Mouse (Mus musculus) hindbrain, postnatal 0 days (tissue): ENCODE measurements around the gene Sord. TPM values are rescaled to one million over a fixed set of nuclear protein-coding genes. Genes with fewer than 3 reads are reported as not detected.
A peak's percentile ranks its signal among the peaks of the same experiment; 100 is the strongest.

Experiments used
- ATAC-seq: fragments of 200-750 bp; cut with Nextera tagmentation; 2 replicates; pipeline ENCODE4 v1.8.0; 2017; ENCODE audit warnings: mild to moderate bottlenecking, moderate TSS enrichment, moderate library complexity
- DNase-seq: peaks from one replicate; pipeline ENCODE4 v3.0.0-alpha.2; 2015; ENCODE audit warnings: low spot score
- H3K27ac ChIP-seq: fragments of 300-500 bp; sonication (generic); 2 replicates; pipeline ENCODE4 v1.5.1; 2014; ENCODE audit warnings: mild to moderate bottlenecking
- H3K27me3 ChIP-seq: fragments of 300-500 bp; sonication (generic); 2 replicates; pipeline ENCODE4 v1.6.1; 2014; ENCODE audit warnings: low read length, mixed read lengths; ENCODE audit not compliant: insufficient read depth
- H3K36me3 ChIP-seq: fragments of 300-500 bp; sonication (generic); 2 replicates; pipeline ENCODE4 v1.6.1; 2014; ENCODE audit warnings: low read length, mixed read lengths; ENCODE audit not compliant: insufficient read depth
- H3K4me1 ChIP-seq: fragments of 300-500 bp; sonication (generic); 2 replicates; pipeline ENCODE4 v1.6.1; 2014; ENCODE audit warnings: antibody characterized with exemption, low read length, mixed read lengths; ENCODE audit not compliant: insufficient read depth
- H3K4me2 ChIP-seq: fragments of 300-500 bp; sonication (generic); 2 replicates; pipeline ENCODE4 v1.6.1; 2014; ENCODE audit warnings: low read depth, mild to moderate bottlenecking, low read length, moderate library complexity, mixed read lengths
- H3K4me3 ChIP-seq: fragments of 300-500 bp; sonication (generic); 2 replicates; pipeline ENCODE4 v1.5.1; 2014; ENCODE audit warnings: low read length
- H3K9ac ChIP-seq: fragments of 300-500 bp; sonication (generic); replicated peaks from 2 replicates; pipeline ENCODE4 v1.6.1; 2014; ENCODE audit warnings: mild to moderate bottlenecking, low read length, moderate library complexity, mixed read lengths
- H3K9me3 ChIP-seq: fragments of 300-500 bp; sonication (generic); 2 replicates; pipeline ENCODE4 v1.6.1; 2016; ENCODE audit warnings: low read length, mixed read lengths
- CTCF ChIP-seq: IDR thresholded peaks from 2 replicates; pipeline ENCODE4 v1.5.1; 2016; ENCODE audit warnings: antibody characterized with exemption, control low read depth, low read depth
- WGBS: fragments of 180-500 bp; shearing (Covaris S2); extraction: QIAGEN DNeasy Blood & Tissue Kit; methylation state at CpG from one replicate; pipeline ENCODE4 v1.1.7; 2014; 5-methylcytosine and 5-hydroxymethylcytosine counted together
- polyA plus RNA-seq: library from polyadenylated mRNA; unstranded; fragments of >200 nt; fragmentation: Nextera tagmentation; extraction: Ambion mirVana; gene quantifications from 2 replicates; pipeline ENCODE4 v1.2.1, GENCODE M21; 2015
- total RNA-seq: library from RNA; depleted of rRNA; stranded (reverse); fragments of >200 nt; gene quantifications from 2 replicates; pipeline ENCODE4 v1.2.3, GENCODE M21; 2014; rRNA removed

The Sord gene
- total and polyA plus RNA-seq, 2 experiments from 2014 or later = 24.1 to 28.2 TPM

- no peak overlapping the region for H3K4me2 ChIP-seq
- DNase-seq (peak; percentile 62), ATAC-seq (no peak)
- no peak overlapping the region for H3K9ac ChIP-seq
- no peaks in the 10 kb centered on the region for H3K4me1 ChIP-seq
- H3K27ac ChIP-seq = no peak overlapping the region
- H3K9me3 ChIP-seq = no peaks in the 10 kb centered on the region
- TF ChIP-seq CTCF = peak; percentile 46; the same call in 1 of the 2 replicates
- no peak overlapping the region for H3K4me3 ChIP-seq
- peaks cover 21% of the 10 kb centered on the region for H3K27me3 ChIP-seq
- no peaks in the 10 kb centered on the region for H3K36me3 ChIP-seq
- whole genome bisulfite sequencing = 34% methylated on average over 3 of the region's 3 CpGs
These were observed 75.1 kb downstream of the Sord start for GRCm38 (mm10) chr2:122309647-122310046.

- DNase-seq = peak; percentile 8
- Histone ChIP-seq H3K4me3 (no peak overlapping the region), H3K36me3 (no peaks in the 10 kb centered on the region), H3K27me3 (peaks cover 27% of the 10 kb centered on the region), H3K27ac (no peak overlapping the region), H3K4me1 (no peaks in the 10 kb centered on the region), H3K4me2 (no peak overlapping the region), H3K9me3 (no peaks in the 10 kb centered on the region), H3K9ac (no peak overlapping the region)
- TF ChIP-seq CTCF = no peak
- WGBS = 38% methylated on average over 2 of the region's 2 CpGs
- ATAC-seq = no peak
These were observed 77.0 kb downstream of the Sord start for GRCm38 (mm10) chr2:122311561-122311960.

GRCm38 (mm10) chr2:122312722-122313417 is 78.3 kb downstream of the Sord start:
- peak; percentile 79 for TF ChIP-seq CTCF
- Histone ChIP-seq H3K9ac (no peak overlapping the region), H3K4me3 (peak overlapping the region; percentile 28), H3K4me2 (peak overlapping the region; percentile 48), H3K4me1 (no peaks in the 10 kb centered on the region), H3K9me3 (no peaks in the 10 kb centered on the region), H3K36me3 (no peaks in the 10 kb centered on the region), H3K27ac (no peak overlapping the region), H3K27me3 (peaks cover 27% of the 10 kb centered on the region)
- peak; percentile 85 for DNase-seq
- ATAC-seq = peak; percentile 54
- 6% methylated on average over 27 of the region's 27 CpGs for WGBS

- DNase-seq (no peak), ATAC-seq (peak; percentile 28)
- Histone ChIP-seq H3K36me3 (no peaks in the 10 kb centered on the region), H3K4me2 (peak within 1 kb of the TSS; percentile 48), H3K27ac (no peak within 1 kb of the TSS), H3K9me3 (no peaks in the 10 kb centered on the region), H3K9ac (no peak within 1 kb of the TSS), H3K27me3 (peaks cover 27% of the 10 kb centered on the region), H3K4me3 (peak within 1 kb of the TSS; percentile 28), H3K4me1 (no peaks in the 10 kb centered on the region)
- no peak for TF ChIP-seq CTCF
- WGBS = 7% methylated on average over 24 of the region's 24 CpGs
These were observed 79.0 kb downstream of the Sord start, which contains the start of gene Duoxa1 for GRCm38 (mm10) chr2:122313536-122313935. Gene Duoxa1 (minus strand): TSS chr2:122313730.

Other genes with a start within 250 kb of the Sord start
- gene Eif3j1, start 206.2 kb upstream of the Sord start, total RNA-seq = 16.7 and 22.1 TPM in 2 replicates
- 12.7 and 13.0 TPM in 2 replicates for gene Eif3j1, start 206.2 kb upstream of the Sord start, polyA plus RNA-seq
- 19.9 and 21.9 TPM in 2 replicates for gene Spg11, start 116.4 kb upstream of the Sord start, total RNA-seq
- gene Spg11, start 116.4 kb upstream of the Sord start, polyA plus RNA-seq = 4.3 and 4.5 TPM in 2 replicates
- gene B2m, start 87.1 kb upstream of the Sord start, total RNA-seq = 101 and 111 TPM in 2 replicates
- gene B2m, start 87.1 kb upstream of the Sord start, polyA plus RNA-seq = 208 and 216 TPM in 2 replicates
- not detected in 2 replicates for gene Trim69, start 74.0 kb upstream of the Sord start, total RNA-seq
- not detected in 2 replicates for gene Trim69, start 74.0 kb upstream of the Sord start, polyA plus RNA-seq
- gene Patl2, start 48.6 kb upstream of the Sord start, total RNA-seq = not detected in 2 replicates
- gene Patl2, start 48.6 kb upstream of the Sord start, polyA plus RNA-seq = 0.09 and 0.19 TPM in 2 replicates
- not detected in 2 replicates for gene Terb2, start 48.5 kb upstream of the Sord start, total RNA-seq
- gene Terb2, start 48.5 kb upstream of the Sord start, polyA plus RNA-seq = not detected in 2 replicates
- 0.16 TPM in 1 of 2 replicates, not detected in the other for gene Duox2, start 63.7 kb downstream of the Sord start, total RNA-seq
- gene Duox2, start 63.7 kb downstream of the Sord start, polyA plus RNA-seq = 0.05 TPM in 1 of 2 replicates, not detected in the other
- gene Duoxa2, start 64.2 kb downstream of the Sord start, total RNA-seq = 0.37 and 0.93 TPM in 2 replicates
- 0.38 and 0.73 TPM in 2 replicates for gene Duoxa2, start 64.2 kb downstream of the Sord start, polyA plus RNA-seq
- gene Duoxa1, start 79.0 kb downstream of the Sord start, total RNA-seq = not detected in 2 replicates
- 0.35 TPM in 2 replicates for gene Duoxa1, start 79.0 kb downstream of the Sord start, polyA plus RNA-seq
- 0.10 and 0.11 TPM in 2 replicates for gene Duox1, start 80.9 kb downstream of the Sord start, total RNA-seq
- 0.10 and 0.14 TPM in 2 replicates for gene Duox1, start 80.9 kb downstream of the Sord start, polyA plus RNA-seq
- gene Shf, start 134.4 kb downstream of the Sord start, total RNA-seq = 131 and 134 TPM in 2 replicates
- gene Shf, start 134.4 kb downstream of the Sord start, polyA plus RNA-seq = 12.2 and 13.0 TPM in 2 replicates
- 0.16 TPM in 1 of 2 replicates, not detected in the other for gene Slc28a2, start 191.7 kb downstream of the Sord start, total RNA-seq
- 0.13 TPM in 1 of 2 replicates, not detected in the other for gene Slc28a2, start 191.7 kb downstream of the Sord start, polyA plus RNA-seq